Mouse (Mus musculus) CH12.LX (cell line): ENCODE results near the gene Sirt3. TPM values are rescaled to one million over a fixed set of nuclear protein-coding genes. Genes with fewer than 3 reads are reported as not detected.

ENCODE experiments used
- DNase-seq: peaks from one replicate; pipeline ENCODE4 v3.0.0-alpha.2; 2013; ENCODE audit errors: extremely low read depth
- H3K27ac ChIP-seq: 2 replicates; pipeline ENCODE4 v1.5.1; 2012; ENCODE audit warnings: low read depth, mild to moderate bottlenecking, control low read depth, moderate library complexity; ENCODE audit not compliant: insufficient read depth
- H3K27me3 ChIP-seq: replicated peaks from 2 replicates; pipeline ENCODE3; 2012; ENCODE audit warnings: inconsistent platforms
- H3K36me3 ChIP-seq, 2 experiments: replicated peaks in 1 of 2; 2 replicates each; pipeline versions ENCODE3 to v1.6.1; 2012; ENCODE audit warnings: inconsistent platforms in 1 of 2, low read length in 1 of 2, mild to moderate bottlenecking in 1 of 2, mixed read lengths in 1 of 2, moderate library complexity in 1 of 2; ENCODE audit not compliant: control insufficient read depth in 1 of 2, insufficient read depth in 1 of 2
- H3K4me1 ChIP-seq, 2 experiments: 2 replicates each; pipeline ENCODE4 v1.6.1; 2012; ENCODE audit warnings: inconsistent platforms in 1 of 2, moderate library complexity in 1 of 2; ENCODE audit not compliant: insufficient read depth in 2 of 2, control insufficient read depth in 1 of 2
- H3K4me2 ChIP-seq: 2 replicates; pipeline ENCODE4 v1.6.1; 2012; ENCODE audit warnings: low read depth, mild to moderate bottlenecking, control low read depth; ENCODE audit not compliant: poor library complexity, insufficient read depth, severe bottlenecking
- H3K4me3 ChIP-seq, 3 experiments: fragments of 150-350 bp in 1 of 3; sonication (generic) in 1 of 3; replicated peaks in 1 of 3; 2 replicates each; pipeline versions ENCODE3 to v1.5.1; 2011 to 2012; ENCODE audit warnings: low read depth in 2 of 3, low read length in 2 of 3, mild to moderate bottlenecking in 2 of 3, moderate library complexity in 2 of 3, control low read depth in 1 of 3, improper control_type of control experiment in 1 of 3, inconsistent platforms in 1 of 3, mixed read lengths in 1 of 3; ENCODE audit not compliant: poor library complexity in 1 of 3
- H3K79me2 ChIP-seq: replicated peaks from 2 replicates; pipeline ENCODE4 v1.6.1; 2012; ENCODE audit warnings: mild to moderate bottlenecking, moderate library complexity; ENCODE audit not compliant: control insufficient read depth, poor library complexity, insufficient read depth, severe bottlenecking; ENCODE audit errors: extremely low read depth
- H3K9ac ChIP-seq: 2 replicates; pipeline ENCODE4 v1.6.1; 2012; ENCODE audit warnings: low read depth, mild to moderate bottlenecking, control low read depth, moderate library complexity; ENCODE audit not compliant: insufficient read depth
- H3K9me3 ChIP-seq: replicated peaks from 2 replicates; pipeline ENCODE3; 2012; ENCODE audit warnings: low read length, inconsistent platforms, mixed read lengths
- BHLHE40 ChIP-seq: IDR thresholded peaks from 2 replicates; pipeline ENCODE4 v1.6.1; 2011; ENCODE audit warnings: mild to moderate bottlenecking, low read depth, low read length, improper control_type of control experiment
- CHD1 ChIP-seq: IDR thresholded peaks from 2 replicates; pipeline ENCODE4 v1.6.1; 2012; ENCODE audit warnings: low read depth, low read length, improper control_type of control experiment, inconsistent platforms
- CHD2 ChIP-seq: IDR thresholded peaks from 2 replicates; pipeline ENCODE4 v1.6.1; 2011; ENCODE audit warnings: low read length, improper control_type of control experiment
- CTCF ChIP-seq, 2 experiments: IDR thresholded peaks in 1 of 2; conservative IDR thresholded peaks in 1 of 2; 2 replicates each; pipeline ENCODE4 v1.5.1; 2011 to 2012; ENCODE audit warnings: low read depth in 2 of 2, low read length in 2 of 2, improper control_type of control experiment in 1 of 2, inconsistent platforms in 1 of 2, mild to moderate bottlenecking in 1 of 2, moderate library complexity in 1 of 2
- E2F4 ChIP-seq: IDR thresholded peaks from 2 replicates; pipeline ENCODE4 v1.6.1; 2011; ENCODE audit warnings: low read depth, low read length, improper control_type of control experiment; ENCODE audit not compliant: insufficient replicate concordance
- ELF1 ChIP-seq: IDR thresholded peaks from 2 replicates; pipeline ENCODE4 v1.6.1; 2014; ENCODE audit warnings: low read depth, mild to moderate bottlenecking, inconsistent platforms, low read length, improper control_type of control experiment
- EP300 ChIP-seq: IDR thresholded peaks from 2 replicates; pipeline ENCODE4 v1.6.1; 2011; ENCODE audit warnings: low read length, improper control_type of control experiment
- ETS1 ChIP-seq: conservative IDR thresholded peaks from 2 replicates; pipeline ENCODE4 v1.6.1; 2012; ENCODE audit warnings: low read depth, mild to moderate bottlenecking, inconsistent platforms, low read length, improper control_type of control experiment, moderate library complexity
- GABPA ChIP-seq: IDR thresholded peaks from 2 replicates; pipeline ENCODE4 v1.6.1; 2012; ENCODE audit warnings: low read depth, low read length, improper control_type of control experiment, inconsistent platforms; ENCODE audit not compliant: insufficient replicate concordance
- IRF4 ChIP-seq: IDR thresholded peaks from 2 replicates; pipeline ENCODE4 v1.6.1; 2014; ENCODE audit warnings: low read depth, mild to moderate bottlenecking, inconsistent platforms, low read length, improper control_type of control experiment
- JUN ChIP-seq: IDR thresholded peaks from 2 replicates; pipeline ENCODE4 v1.6.1; 2011; ENCODE audit warnings: low read depth, mild to moderate bottlenecking, low read length, improper control_type of control experiment, moderate library complexity; ENCODE audit not compliant: insufficient read depth
- JUND ChIP-seq: conservative IDR thresholded peaks from 2 replicates; pipeline ENCODE4 v1.6.1; 2011; ENCODE audit warnings: low read depth, low read length, improper control_type of control experiment
- KAT2A ChIP-seq: IDR thresholded peaks from 2 replicates; pipeline ENCODE4 v1.6.1; 2012; ENCODE audit warnings: low read length, improper control_type of control experiment, inconsistent platforms; ENCODE audit not compliant: insufficient replicate concordance
- MAFK ChIP-seq: IDR thresholded peaks from 2 replicates; pipeline ENCODE4 v1.6.1; 2011; ENCODE audit warnings: low read length, improper control_type of control experiment; ENCODE audit not compliant: insufficient replicate concordance
- MAX ChIP-seq: IDR thresholded peaks from 2 replicates; pipeline ENCODE4 v1.6.1; 2011; ENCODE audit warnings: low read length, improper control_type of control experiment
- MAZ ChIP-seq: IDR thresholded peaks from 2 replicates; pipeline ENCODE4 v1.6.1; 2012; ENCODE audit warnings: low read depth, mild to moderate bottlenecking, inconsistent platforms, low read length, improper control_type of control experiment, moderate library complexity
- MEF2A ChIP-seq: IDR thresholded peaks from 2 replicates; pipeline ENCODE4 v1.6.1; 2014; ENCODE audit warnings: low read depth, mild to moderate bottlenecking, inconsistent platforms, low read length, improper control_type of control experiment, borderline replicate concordance
- MXI1 ChIP-seq: IDR thresholded peaks from 2 replicates; pipeline ENCODE4 v1.6.1; 2011; ENCODE audit warnings: mild to moderate bottlenecking, low read depth, low read length, improper control_type of control experiment
- MYC ChIP-seq: IDR thresholded peaks from 2 replicates; pipeline ENCODE4 v1.6.1; 2011; ENCODE audit warnings: low read depth, mild to moderate bottlenecking, improper control_type of control experiment, low read length
- NELFE ChIP-seq: IDR thresholded peaks from 2 replicates; pipeline ENCODE4 v1.6.1; 2011; ENCODE audit warnings: low read depth, low read length, improper control_type of control experiment
- NRF1 ChIP-seq: IDR thresholded peaks from 2 replicates; pipeline ENCODE4 v1.6.1; 2014; ENCODE audit warnings: low read depth, mild to moderate bottlenecking, inconsistent platforms, low read length, improper control_type of control experiment, moderate library complexity
- PAX5 ChIP-seq: IDR thresholded peaks from 2 replicates; pipeline ENCODE4 v1.6.1; 2012; ENCODE audit warnings: low read length, inconsistent platforms, mixed read lengths
- POLR2A ChIP-seq: IDR thresholded peaks from 2 replicates; pipeline ENCODE4 v1.6.1; 2011; ENCODE audit warnings: low read depth, mild to moderate bottlenecking, improper control_type of control experiment, low read length
- POLR2AphosphoS2 ChIP-seq: IDR thresholded peaks from 2 replicates; pipeline ENCODE4 v1.6.1; 2011; ENCODE audit warnings: low read depth, low read length, improper control_type of control experiment
- RAD21 ChIP-seq: IDR thresholded peaks from 2 replicates; pipeline ENCODE4 v1.6.1; 2011; ENCODE audit warnings: low read depth, mild to moderate bottlenecking, low read length, improper control_type of control experiment, moderate library complexity
- RCOR1 ChIP-seq: conservative IDR thresholded peaks from 2 replicates; pipeline ENCODE4 v1.6.1; 2012; ENCODE audit warnings: low read depth, mild to moderate bottlenecking, inconsistent platforms, low read length, improper control_type of control experiment
- SIN3A ChIP-seq: IDR thresholded peaks from 2 replicates; pipeline ENCODE4 v1.6.1; 2012; ENCODE audit warnings: low read length, improper control_type of control experiment, inconsistent platforms
- SMC3 ChIP-seq: IDR thresholded peaks from 2 replicates; pipeline ENCODE4 v1.6.1; 2011; ENCODE audit warnings: low read depth, low read length, improper control_type of control experiment
- TBP ChIP-seq: conservative IDR thresholded peaks from 2 replicates; pipeline ENCODE4 v1.6.1; 2011; ENCODE audit warnings: low read depth, low read length, improper control_type of control experiment
- TCF12 ChIP-seq: IDR thresholded peaks from 2 replicates; pipeline ENCODE4 v1.6.1; 2014; ENCODE audit warnings: low read depth, mild to moderate bottlenecking, inconsistent platforms, low read length, improper control_type of control experiment
- UBTF ChIP-seq: IDR thresholded peaks from 2 replicates; pipeline ENCODE4 v1.6.1; 2012; ENCODE audit warnings: low read depth, mild to moderate bottlenecking, inconsistent platforms, low read length, improper control_type of control experiment, moderate library complexity
- USF1 ChIP-seq: IDR thresholded peaks from 2 replicates; pipeline ENCODE4 v1.6.1; 2014; ENCODE audit warnings: low read depth, mild to moderate bottlenecking, inconsistent platforms, low read length, improper control_type of control experiment
- USF2 ChIP-seq: conservative IDR thresholded peaks from 2 replicates; pipeline ENCODE4 v1.6.1; 2011; ENCODE audit warnings: low read depth, low read length, improper control_type of control experiment
- ZC3H11A ChIP-seq: IDR thresholded peaks from 2 replicates; pipeline ENCODE4 v1.6.1; 2012; ENCODE audit warnings: low read depth, mild to moderate bottlenecking, inconsistent platforms, low read length, improper control_type of control experiment
- ZKSCAN1 ChIP-seq: IDR thresholded peaks from 2 replicates; pipeline ENCODE4 v1.6.1; 2012; ENCODE audit warnings: low read depth, inconsistent platforms, low read length, improper control_type of control experiment, borderline replicate concordance
- ZMIZ1 ChIP-seq: IDR thresholded peaks from 2 replicates; pipeline ENCODE4 v1.6.1; 2012; ENCODE audit warnings: low read depth, mild to moderate bottlenecking, inconsistent platforms, low read length, improper control_type of control experiment
- ZNF384 ChIP-seq: IDR thresholded peaks from 2 replicates; pipeline ENCODE4 v1.6.1; 2012; ENCODE audit warnings: low read depth, low read length, improper control_type of control experiment, inconsistent platforms
- dilution Hi-C: fragments of 300-500 bp; cut with MboI; formaldehyde crosslinking; loops from 2 replicates; pipeline ENCODE4 v1.14.3; 2020; ENCODE audit warnings: low sequenced_read_pairs; ENCODE audit not compliant: extremely low pct_unique_long_range_greater_than_20kb, extremely low pct_ligation_motif_present
- in situ Hi-C: fragments of 300-500 bp; cut with MboI; formaldehyde crosslinking; loops from 3 replicates; pipeline ENCODE4 v1.14.3; 2019; ENCODE audit warnings: low sequenced_read_pairs, low pct_ligation_motif_present, low pct_unique_long_range_greater_than_20kb, mixed read lengths
- polyA plus RNA-seq: library from polyadenylated mRNA; unstranded; fragments of >175 nt; gene quantifications from 2 replicates; pipeline ENCODE4 v1.2.1, GENCODE M21; 2012; ENCODE audit warnings: low read depth; ENCODE audit not compliant: insufficient read length
- total RNA-seq, 2 experiments: library from RNA; depleted of rRNA; stranded (reverse); fragments of 300-350 nt in 1 of 2; fragments of >200 nt in 1 of 2; gene quantifications; 2 replicates each; pipeline ENCODE4 v1.2.3; 2012 to 2014

The Sirt3 gene
- total and polyA plus RNA-seq, 3 experiments: 12.6 to 23.7 (median 16.6) TPM

GRCm38 (mm10) chr7:140855860-140856784 lies 26.0 kb downstream of the Sirt3 start, which contains the start of gene Gm45785:
TSS of gene Gm45785 (minus strand) at chr7:140856331.
- Histone ChIP-seq H3K4me2 (peak within 1 kb of the TSS; percentile 81), H3K36me3 (peaks cover 54 to 69% of the 10 kb centered on the region in 2 experiments), H3K4me1 (peaks cover 22 to 35% of the 10 kb centered on the region in 2 experiments), H3K9me3 (no peaks in the 10 kb centered on the region), H3K9ac (peak within 1 kb of the TSS; percentile 97), H3K4me3 (peak within 1 kb of the TSS; percentile 84 to 98 (median 92)), H3K79me2 (peaks cover 35% of the 10 kb centered on the region), H3K27ac (peak within 1 kb of the TSS; percentile 78), H3K27me3 (no peaks in the 10 kb centered on the region)
- DNase-seq: peak; percentile 97
- dilution Hi-C loops: no loop called here
- in situ Hi-C loops: no loop called here
- TF ChIP-seq MAZ: peak; percentile 60; the same call in 1 of the 2 replicates
- TF ChIP-seq UBTF: peak; percentile 49; the same call in 1 of the 2 replicates
- peak; percentile 99 for TF ChIP-seq SIN3A
- TF ChIP-seq POLR2A: peak; percentile 85
- TF ChIP-seq MYC: peak; percentile 24; the same call in 1 of the 2 replicates
- peak; percentile 87 for TF ChIP-seq MAX
- no peak for TF ChIP-seq GABPA
- TF ChIP-seq USF1: no peak; the same call in 1 of the 2 replicates
- TF ChIP-seq TCF12: peak; percentile 86
- no peak for TF ChIP-seq E2F4
- peak; percentile 38; the same call in 1 of the 2 replicates for TF ChIP-seq MAFK
- no peak for TF ChIP-seq ZC3H11A
- peak; percentile 41; the same call in 1 of the 2 replicates for TF ChIP-seq IRF4
- TF ChIP-seq ZMIZ1: peak; percentile 67; the same call in 1 of the 2 replicates
- no peak for TF ChIP-seq PAX5
- peak; percentile 87; the same call in 1 of the 2 replicates for TF ChIP-seq KAT2A
- TF ChIP-seq JUND: no peak
- TF ChIP-seq USF2: no peak
- no peak for TF ChIP-seq BHLHE40
- TF ChIP-seq MEF2A: peak; percentile 38; the same call in 1 of the 2 replicates
- no peak for TF ChIP-seq RAD21
- peak; percentile 39; the same call in 1 of the 2 replicates for TF ChIP-seq ETS1
- TF ChIP-seq CHD2: peak; percentile 72
- 0 out of 2 replicates have a peak, but pooled peaks have one; percentile 14 for TF ChIP-seq RCOR1
- no peak for TF ChIP-seq ZKSCAN1
- no peak for TF ChIP-seq SMC3
- TF ChIP-seq CHD1: no peak
- TF ChIP-seq TBP: 0 out of 2 replicates have a peak, but pooled peaks have one; percentile 51
- no peak for TF ChIP-seq EP300
- no peak for TF ChIP-seq CTCF (conservative IDR thresholded peaks at IDR 0.05 in 1 of 2, IDR thresholded peaks at IDR 0.05 in 1 of 2; ENCODE audit: low read depth in 2 of 2, low read length in 2 of 2)
- peak; percentile 99 for TF ChIP-seq ELF1
- peak; percentile 90 for TF ChIP-seq MXI1
- TF ChIP-seq POLR2AphosphoS2: peak; percentile 81; the same call in 1 of the 2 replicates
- TF ChIP-seq NELFE: peak; percentile 76
- TF ChIP-seq JUN: no peak
- TF ChIP-seq ZNF384: no peak
- peak; percentile 57 for TF ChIP-seq NRF1
